Mouse (Mus musculus) gastrocnemius, adult 2 months (tissue): Measurements from ENCODE around the gene Rcor2. TPM values are rescaled to one million over a fixed set of nuclear protein-coding genes. Genes with fewer than 3 reads are reported as not detected.

Source experiments
- DNase-seq: peaks from one replicate; pipeline ENCODE4 v3.0.0; 2022
- H3K27ac ChIP-seq: fragments of 200-600 bp; 2 replicates; pipeline ENCODE4 v1.8.1; 2022; ENCODE audit warnings: mild to moderate bottlenecking
- H3K4me3 ChIP-seq: fragments of 200-600 bp; 2 replicates; pipeline ENCODE4 v1.8.1; 2022; ENCODE audit warnings: mild to moderate bottlenecking, moderate library complexity
- CTCF ChIP-seq: fragments of 200-600 bp; IDR thresholded peaks from 2 replicates; pipeline ENCODE4 v1.8.1; 2022; ENCODE audit warnings: antibody characterized with exemption, mild to moderate bottlenecking, moderate library complexity
- intact Hi-C: fragments of 180-260 bp; cut with DNase I; formaldehyde crosslinking; loops from one replicate; pipeline ENCODE4 v1.15.1; 2025
- total RNA-seq, 2 experiments: library from RNA; stranded (reverse); gene quantifications; 2 replicates each; pipeline ENCODE4 v1.2.3; 2021

Gene Rcor2
- total RNA-seq, 2 experiments from 2014 or later: 1.6 to 2.0 TPM

DNA sequence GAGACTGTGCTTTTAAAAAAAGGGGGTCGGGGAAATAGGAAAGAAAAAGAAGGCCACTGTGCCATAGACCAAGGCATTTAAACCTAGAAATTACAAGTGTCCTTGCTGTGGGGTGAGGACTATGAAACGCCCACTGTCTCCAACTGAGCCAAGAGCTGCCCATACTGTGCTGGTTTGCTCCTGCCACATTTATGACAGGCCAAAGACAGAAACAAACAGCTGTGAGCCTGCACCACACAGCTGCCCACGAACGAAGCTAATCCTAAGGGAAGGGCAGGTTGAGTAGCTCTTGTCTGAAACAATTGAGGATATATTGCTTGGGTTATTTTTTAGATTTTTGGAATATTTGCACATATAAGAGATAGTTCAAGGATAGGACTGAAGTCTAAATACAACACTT is 49.7 kb downstream of the Rcor2 start:
- Histone ChIP-seq H3K4me3 (no peak overlapping the region), H3K27ac (no peak overlapping the region)
- intact Hi-C loops: no loop called here
- no peak for TF ChIP-seq CTCF
- no peak for DNase-seq

DNA sequence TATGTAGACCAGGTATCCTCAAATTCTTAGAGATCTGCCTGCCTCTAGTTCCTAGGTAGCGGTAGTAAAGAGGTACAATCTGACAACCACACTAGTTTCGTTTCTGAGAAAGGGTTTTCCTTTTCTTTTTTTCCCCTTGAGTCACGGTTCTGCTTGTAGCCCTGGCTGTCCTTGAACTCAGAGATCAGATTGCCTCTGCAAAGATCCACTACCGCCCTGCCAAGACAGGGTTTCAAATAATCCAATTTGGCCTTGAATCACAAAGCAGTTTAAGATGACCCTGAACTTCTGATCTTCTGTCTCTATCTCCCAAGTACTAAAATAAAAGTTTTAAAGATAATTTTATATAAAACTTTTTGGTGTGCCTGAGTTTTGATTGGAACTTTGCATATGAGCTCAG is 50.6 kb downstream of the Rcor2 start:
- H3K27ac ChIP-seq: no peak overlapping the region
- no peak overlapping the region for H3K4me3 ChIP-seq
- DNase-seq: no peak
- TF ChIP-seq CTCF: no peak
- intact Hi-C loops: no loop called here

DNA sequence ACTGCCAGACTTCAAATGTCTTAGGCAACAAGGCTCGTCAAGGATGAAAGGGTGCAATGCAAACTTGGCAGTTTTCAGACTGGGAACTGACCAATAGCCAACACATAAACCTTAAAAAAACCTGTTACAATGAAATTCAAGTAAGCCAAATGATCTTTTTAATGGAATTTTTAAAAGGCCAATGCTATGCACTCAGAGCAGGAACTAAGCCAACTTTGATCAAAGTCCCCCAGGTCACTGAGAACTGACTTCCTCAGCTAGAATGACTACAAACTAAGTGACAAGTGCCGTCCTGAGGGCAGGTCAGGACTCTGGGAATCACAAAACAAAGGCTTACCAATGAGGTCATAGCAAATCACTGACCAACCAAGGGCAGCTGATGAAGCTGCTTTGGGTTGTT is 53.1 kb downstream of the Rcor2 start:
- Histone ChIP-seq H3K27ac (peak overlapping the region; percentile 32; the same call in 1 of the 2 replicates), H3K4me3 (no peak overlapping the region)
- intact Hi-C loops: no loop called here
- no peak for DNase-seq
- no peak for TF ChIP-seq CTCF

DNA sequence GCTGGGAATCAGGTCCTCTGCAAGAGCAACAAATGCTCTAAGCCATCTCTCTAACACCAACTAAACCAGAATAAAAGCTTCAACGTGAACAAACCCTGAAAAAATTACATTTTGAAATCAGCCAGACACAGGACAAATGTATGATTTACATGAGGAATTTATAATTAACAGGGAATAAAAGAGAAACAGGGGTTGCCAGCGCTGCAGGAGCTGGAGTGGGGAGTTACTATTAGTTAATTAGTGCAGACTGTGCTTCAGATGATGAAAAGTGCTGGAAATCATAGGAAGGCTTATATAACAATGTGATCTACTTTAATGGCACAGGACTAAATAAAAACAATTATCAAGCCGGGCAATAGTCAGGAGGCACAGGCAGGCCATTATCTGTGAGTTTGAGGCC is 54.3 kb downstream of the Rcor2 start:
- no peak for DNase-seq
- intact Hi-C loops: no loop called here
- Histone ChIP-seq H3K27ac (peak overlapping the region; percentile 1; the same call in 1 of the 2 replicates), H3K4me3 (no peak overlapping the region)
- no peak for TF ChIP-seq CTCF

Other genes starting within 250 kb of the Rcor2 start
- under 1 TPM; 0.71 to 0.86 TPM for gene Fermt3, start 247.9 kb upstream of the Rcor2 start, total RNA-seq
- gene Stip1, start 227.4 kb upstream of the Rcor2 start, total RNA-seq: 100 to 1,000 TPM in 1 of 2 experiments, 10 to 100 TPM in 1; 89.9 to 125 TPM
- gene Macrod1, start 210.5 kb upstream of the Rcor2 start, total RNA-seq: 100 to 1,000 TPM; 261 to 294 TPM
- under 1 TPM; 0.53 to 0.54 TPM for gene Flrt1, start 161.6 kb upstream of the Rcor2 start, total RNA-seq
- gene Otub1, start 61.0 kb upstream of the Rcor2 start, total RNA-seq: 10 to 100 TPM; 45.0 to 50.3 TPM
- 100 to 1,000 TPM in 1 of 2 experiments, 10 to 100 TPM in 1; 72.4 to 113 TPM for gene Cox8a, start 49.7 kb upstream of the Rcor2 start, total RNA-seq
- 10 to 100 TPM in 1 of 2 experiments, 1 to 10 TPM in 1; 10.0 to 12.7 TPM for gene Naa40, start 26.1 kb upstream of the Rcor2 start, total RNA-seq
- 10 to 100 TPM; 36.9 to 37.1 TPM for gene Mark2, start 74.5 kb downstream of the Rcor2 start, total RNA-seq
- gene Spindoc, start 115.7 kb downstream of the Rcor2 start, total RNA-seq: 1 to 10 TPM; 8.0 to 10.0 TPM
- 1 to 10 TPM; 5.3 to 5.9 TPM for gene 2700081O15Rik, start 150.3 kb downstream of the Rcor2 start, total RNA-seq
- 10 to 100 TPM; 30.6 to 37.7 TPM for gene Rtn3, start 216.0 kb downstream of the Rcor2 start, total RNA-seq
- gene Atl3, start 226.7 kb downstream of the Rcor2 start, total RNA-seq: 1 to 10 TPM; 7.8 to 8.5 TPM